Mouse (Mus musculus) ES-E14 (cell line): ENCODE measurements around the gene AU041133.

Experiments used
- CHD2 ChIP-seq: IDR thresholded peaks from 2 replicates; pipeline ENCODE4 v1.6.1; 2014; ENCODE audit warnings: mild to moderate bottlenecking, low read depth, low read length, inconsistent platforms
- HCFC1 ChIP-seq: IDR thresholded peaks from 2 replicates; pipeline ENCODE4 v1.6.1; 2012; ENCODE audit warnings: low read length, inconsistent platforms, borderline replicate concordance; ENCODE audit not compliant: insufficient read depth
- MAFK ChIP-seq: IDR thresholded peaks from 2 replicates; pipeline ENCODE4 v1.6.1; 2014; ENCODE audit warnings: mild to moderate bottlenecking, low read depth, low read length, inconsistent platforms; ENCODE audit not compliant: insufficient read depth
- ZC3H11A ChIP-seq: IDR thresholded peaks from 2 replicates; pipeline ENCODE4 v1.6.1; 2012; ENCODE audit warnings: low read depth, mild to moderate bottlenecking, inconsistent platforms, low read length, borderline replicate concordance
- ZNF384 ChIP-seq: IDR thresholded peaks from 2 replicates; pipeline ENCODE4 v1.6.1; 2012; ENCODE audit warnings: low read depth, low read length, inconsistent platforms

DNA sequence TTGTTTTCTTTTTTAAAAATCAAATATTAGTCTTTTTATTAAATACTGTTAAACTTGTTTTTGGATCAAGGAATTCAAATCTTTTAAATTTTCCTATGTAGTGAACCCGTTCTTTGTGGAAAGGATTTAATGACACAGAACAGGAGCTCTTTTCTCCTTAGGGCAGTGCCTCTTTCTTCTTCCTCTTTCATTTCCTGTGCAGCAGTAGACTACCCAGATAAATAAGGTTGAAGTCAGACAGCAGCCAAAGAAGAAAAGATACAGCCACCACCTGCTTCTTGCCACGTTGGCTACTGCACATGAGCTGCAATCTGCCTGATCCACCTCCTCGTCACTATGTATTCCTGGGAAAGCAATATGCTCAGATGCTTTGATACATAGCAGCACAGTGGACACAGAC, 40.0 kb downstream of the AU041133 start:
- TF ChIP-seq ZNF384 (no peak), CHD2 (no peak), MAFK (no peak), ZC3H11A (no peak), HCFC1 (no peak)
